In genomic region chr10:94408356-94409146, GRCm38 (mm10) we compare ENCODE assay signal across 8 mouse cellular contexts.
DNase-seq lines count a peak whose midpoint lies in the region; ATAC-seq lines count a peak whose summit lies in the region.

No protein-coding gene starts in this region.

- no peaks in the 10 kb centered on the region for H3K36me3 ChIP-seq in megakaryocyte, embryonic 14.5 days (replicated peaks; ENCODE audit: low read length)

- H3K9me3 ChIP-seq in megakaryocyte, embryonic 14.5 days = peaks cover 7% of the 10 kb centered on the region; the same call in 1 of the 2 replicates

- peaks cover 19% of the 10 kb centered on the region for H3K27me3 ChIP-seq in megakaryocyte, embryonic 14.5 days (replicated peaks)

- peak overlapping the region; percentile 90 for H3K4me3 ChIP-seq in megakaryocyte, embryonic 14.5 days (replicated peaks)

- peaks cover 21% of the 10 kb centered on the region for H3K4me1 ChIP-seq in megakaryocyte, embryonic 14.5 days

- intact Hi-C loops in gastrocnemius, postnatal 14 days (cut with DNase I; ENCODE audit: low total_unique reads) = loop anchor here (5.0 kb wide), 1 partner anchor 204 kb away; no protein-coding TSS in a partner anchor

- DNase-seq in adrenal gland, adult 18-20 months (ENCODE audit: low spot score in 2 of 2) = peak; percentile 59 to 62
- DNase-seq in embryo, embryonic 10 days (ENCODE audit: low spot score) = peak; percentile 95
- peak; percentile 71 for DNase-seq in gastrocnemius, postnatal 14 days
- peak; percentile 46 to 89 for DNase-seq in left cerebral cortex, adult 9 months (ENCODE audit: low spot score in 2 of 2)
- DNase-seq in right cerebral cortex, postnatal 10 days (ENCODE audit: low spot score in 2 of 2) = peak; percentile 90
- DNase-seq in urinary bladder, postnatal 36 days (ENCODE audit: low spot score in 2 of 2) = peak; percentile 61 to 76

- peak; percentile 95 for ATAC-seq in inflammation-experienced regulatory T-cells, adult 6 months

Comparison
In these comparisons a context has a peak if more than half of its experiments do, and no peak if none do; other contexts are left out.
1. Peak in every context shown above with its lines: DNase-seq, ATAC-seq and H3K4me3 ChIP-seq.